Mouse (Mus musculus) adrenal gland, postnatal 36 days (tissue): ENCODE measurements at regions not wholly inside any gene's neighbourhood (a gene's known extent, or its start where the extent isn't known, plus 50 kb on each side); places are given as distances from the start of the nearest gene placed in this dataset.
"Not testable (repeated sequence)": the region's sequence is repeated elsewhere in the genome, so short reads cannot be mapped to it uniquely, and the experiment has no call there.

Experiments used
- DNase-seq, 2 experiments: peaks; one replicate each; pipeline ENCODE4 v3.0.0; 2021; ENCODE audit warnings: mixed read lengths in 1 of 2

DNA sequence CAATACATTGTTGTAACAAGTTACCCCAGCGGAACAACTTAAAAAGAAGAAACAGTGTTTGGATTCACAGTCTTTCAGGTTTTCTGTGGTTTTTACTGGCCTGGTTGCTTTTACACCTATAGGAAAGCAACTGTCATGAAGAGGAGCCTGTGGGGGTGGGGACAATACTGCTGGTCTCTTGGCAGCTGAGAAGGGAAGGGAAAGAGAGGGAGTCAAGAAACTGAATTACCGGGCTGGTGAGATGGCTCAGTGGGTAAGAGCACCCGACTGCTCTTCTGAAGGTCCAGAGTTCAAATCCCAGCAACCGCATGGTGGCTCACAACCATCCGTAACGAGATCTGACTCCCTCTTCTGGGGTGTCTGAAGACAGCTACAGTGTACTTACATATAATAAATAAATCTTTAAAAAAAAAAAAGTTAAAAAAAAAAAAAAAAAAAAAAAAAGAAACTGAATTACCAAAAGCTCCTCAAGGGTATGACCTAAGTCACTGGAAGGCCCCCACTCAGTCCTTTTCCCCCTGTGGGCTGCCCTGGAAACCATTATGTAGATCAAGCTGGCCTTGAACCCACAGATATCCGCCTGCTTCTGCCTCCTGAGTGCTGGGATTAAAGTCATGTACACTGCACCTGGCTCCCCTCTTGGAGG is 114.3 kb upstream of the Nebl start:
- not testable (repeated sequence) for DNase-seq

DNA sequence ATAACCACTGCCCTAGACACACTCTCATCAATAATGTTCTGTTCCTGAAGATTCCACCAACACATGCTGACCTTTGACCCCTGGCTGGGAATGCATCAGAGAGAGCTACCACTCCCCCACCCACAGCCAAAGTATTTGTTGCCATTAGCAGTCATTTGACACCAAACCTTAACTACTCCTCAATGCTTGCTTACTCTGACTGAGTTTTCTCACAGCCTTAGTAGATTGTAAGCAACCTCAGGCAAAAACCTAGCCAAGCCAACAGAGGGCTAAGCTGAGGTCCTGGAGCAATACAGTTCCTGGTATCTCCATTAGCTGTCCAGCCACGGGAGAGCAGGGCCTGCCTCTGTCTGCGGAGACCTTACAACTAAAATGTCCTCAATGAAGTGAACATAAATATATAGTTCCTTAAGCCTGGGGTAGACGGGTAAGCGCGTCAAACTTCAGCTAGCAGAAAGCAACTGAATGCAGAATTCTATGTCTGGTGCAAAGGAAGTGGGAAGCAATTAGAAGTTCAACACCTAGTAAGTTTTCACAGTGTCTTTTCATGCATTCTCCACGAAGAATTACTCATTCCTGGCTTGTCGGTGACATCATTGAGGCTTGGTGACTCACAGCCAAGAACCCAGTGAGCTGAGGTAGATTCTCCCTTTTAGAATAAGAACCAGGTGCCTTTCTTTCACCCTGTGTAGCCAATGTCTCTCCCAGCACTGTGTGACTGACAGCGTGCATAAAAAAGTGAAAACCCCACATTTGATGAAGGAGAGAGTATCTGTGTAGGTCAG is 113.6 kb upstream of the Nebl start:
- DNase-seq: peak; percentile 32 to 34

DNA sequence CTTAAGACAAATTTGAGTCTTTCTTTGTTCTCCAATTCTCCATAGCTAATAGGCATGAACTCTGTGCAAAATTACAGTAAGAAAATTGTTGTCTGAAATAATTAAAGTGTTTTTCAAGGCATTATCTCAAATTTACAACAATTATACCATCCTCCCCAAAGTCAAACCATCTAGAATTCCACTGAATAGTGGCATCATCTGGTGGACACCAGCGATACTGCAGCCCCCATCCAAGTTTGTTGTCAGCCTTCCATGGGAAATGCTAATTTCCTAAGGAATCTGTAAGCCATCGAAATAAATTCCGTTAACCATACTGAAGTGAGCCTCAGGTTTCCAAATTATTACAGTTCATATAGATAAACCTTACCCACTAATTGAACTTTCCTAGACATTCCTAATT is 110.7 kb upstream of the Nebl start:
- DNase-seq: peak; percentile 13 to 16

DNA sequence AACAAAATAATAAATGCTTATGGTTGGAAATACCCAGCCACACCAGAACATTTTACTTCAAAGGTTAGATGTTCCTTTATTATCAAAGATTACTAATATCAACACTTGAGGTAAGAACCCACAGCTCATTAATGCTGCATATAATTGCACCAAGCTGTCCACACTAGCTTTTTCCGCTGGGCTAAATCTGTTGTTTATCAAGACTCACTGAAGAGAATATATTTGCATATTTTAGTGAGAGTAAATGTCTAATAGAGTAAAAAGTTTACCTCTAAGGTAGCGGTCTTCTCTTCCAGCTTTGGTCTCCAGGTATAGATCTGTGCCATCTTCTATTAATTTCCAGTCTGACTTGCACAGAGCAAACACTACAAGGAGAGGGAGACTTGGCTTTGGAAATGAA is 110.3 kb upstream of the Nebl start:
- DNase-seq: no peak

DNA sequence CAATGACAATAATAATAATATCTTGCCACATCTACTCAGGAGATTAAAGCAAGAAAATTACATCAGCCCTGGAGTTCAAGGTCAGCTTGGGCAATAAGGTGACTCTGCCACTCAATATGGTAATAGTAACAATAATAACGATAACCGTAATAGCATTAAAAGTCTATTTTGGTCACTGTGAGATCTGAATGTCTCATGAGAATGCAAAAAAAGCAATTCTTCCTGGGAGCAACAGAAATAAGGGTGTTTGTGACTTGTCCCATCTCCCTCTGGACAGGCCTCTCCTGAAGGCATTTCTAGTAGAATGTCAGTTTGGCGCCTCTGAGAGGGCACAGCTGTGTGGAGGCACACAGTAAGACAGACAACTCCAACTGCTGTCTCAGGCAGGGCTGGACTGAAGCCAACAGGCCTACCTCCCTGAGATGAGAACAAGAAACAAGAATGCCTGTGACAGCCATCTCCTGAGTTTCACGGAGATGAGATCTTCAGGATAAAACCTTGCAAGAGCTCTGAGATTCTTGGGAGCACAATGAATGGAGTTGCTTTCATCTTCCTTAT is 109.8 kb upstream of the Nebl start:
- no peak for DNase-seq

DNA sequence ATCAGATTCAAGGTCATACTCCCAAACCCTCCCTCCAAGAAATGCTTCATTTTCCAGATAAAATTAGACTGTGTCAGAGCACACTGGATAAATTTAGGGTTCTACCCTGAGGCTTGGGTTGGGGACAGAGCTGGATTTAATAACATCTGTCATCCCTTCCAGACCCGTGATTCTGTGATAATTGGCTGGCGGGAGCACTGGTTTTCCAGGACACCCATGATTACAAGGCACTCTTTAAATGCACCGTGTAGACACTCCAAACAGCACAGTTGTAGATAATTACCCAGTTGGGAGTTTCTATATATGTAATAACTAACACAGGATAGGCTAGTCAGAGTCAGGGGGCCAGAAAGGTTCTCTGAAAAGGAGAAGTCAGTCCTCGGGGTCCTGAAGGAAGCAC is 108.4 kb upstream of the Nebl start:
- no peak for DNase-seq

DNA sequence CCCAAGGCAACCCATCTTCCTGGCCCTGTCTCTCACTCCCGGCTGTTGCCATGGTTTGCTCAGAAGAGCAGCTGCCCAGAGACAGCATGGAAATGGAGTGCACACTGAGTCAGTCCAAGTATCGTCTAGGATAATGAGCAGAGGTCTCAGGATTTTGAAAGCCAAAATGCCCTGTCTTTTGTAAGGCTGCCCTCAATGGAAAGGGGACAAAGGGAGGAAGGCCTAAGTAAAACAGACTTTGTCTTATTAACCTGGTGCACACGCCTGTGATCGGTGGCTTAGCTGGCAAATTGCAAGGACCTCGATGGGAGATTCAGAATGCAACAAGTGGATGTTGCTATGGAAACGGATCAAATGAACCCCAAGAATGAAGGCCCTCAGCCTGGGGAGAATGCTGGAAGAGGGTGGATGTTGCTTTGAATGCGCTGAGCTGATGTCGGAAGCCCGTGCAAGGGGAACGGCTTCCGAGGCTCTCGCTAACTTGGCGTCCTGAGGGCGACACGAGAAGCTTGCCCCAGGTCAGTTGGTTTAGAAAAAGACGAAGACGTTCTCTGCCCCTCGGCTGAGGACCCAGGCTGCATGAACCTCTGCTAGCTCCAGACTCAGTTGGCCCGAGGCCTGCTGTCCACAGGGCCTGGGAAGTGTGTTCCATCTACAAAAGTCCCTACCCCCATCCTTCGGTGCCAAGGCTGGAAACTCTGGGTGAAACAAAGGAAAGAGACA is 107.8 kb upstream of the Nebl start:
- no peak for DNase-seq

DNA sequence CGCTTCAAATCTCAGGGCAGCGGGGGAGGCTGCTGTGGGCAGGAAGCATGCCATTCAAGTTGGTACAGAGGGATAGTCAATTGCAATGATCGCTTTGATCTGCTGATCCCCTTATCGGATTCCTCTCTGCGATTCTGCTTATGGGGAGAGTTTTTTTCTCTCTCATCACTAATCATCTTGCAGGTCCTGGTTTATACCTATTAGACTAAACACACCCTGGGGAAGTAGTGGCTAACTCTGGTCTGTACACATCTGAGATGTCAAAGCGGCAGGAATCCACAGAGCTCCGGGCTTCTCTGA is 107.1 kb upstream of the Nebl start:
- no peak for DNase-seq

DNA sequence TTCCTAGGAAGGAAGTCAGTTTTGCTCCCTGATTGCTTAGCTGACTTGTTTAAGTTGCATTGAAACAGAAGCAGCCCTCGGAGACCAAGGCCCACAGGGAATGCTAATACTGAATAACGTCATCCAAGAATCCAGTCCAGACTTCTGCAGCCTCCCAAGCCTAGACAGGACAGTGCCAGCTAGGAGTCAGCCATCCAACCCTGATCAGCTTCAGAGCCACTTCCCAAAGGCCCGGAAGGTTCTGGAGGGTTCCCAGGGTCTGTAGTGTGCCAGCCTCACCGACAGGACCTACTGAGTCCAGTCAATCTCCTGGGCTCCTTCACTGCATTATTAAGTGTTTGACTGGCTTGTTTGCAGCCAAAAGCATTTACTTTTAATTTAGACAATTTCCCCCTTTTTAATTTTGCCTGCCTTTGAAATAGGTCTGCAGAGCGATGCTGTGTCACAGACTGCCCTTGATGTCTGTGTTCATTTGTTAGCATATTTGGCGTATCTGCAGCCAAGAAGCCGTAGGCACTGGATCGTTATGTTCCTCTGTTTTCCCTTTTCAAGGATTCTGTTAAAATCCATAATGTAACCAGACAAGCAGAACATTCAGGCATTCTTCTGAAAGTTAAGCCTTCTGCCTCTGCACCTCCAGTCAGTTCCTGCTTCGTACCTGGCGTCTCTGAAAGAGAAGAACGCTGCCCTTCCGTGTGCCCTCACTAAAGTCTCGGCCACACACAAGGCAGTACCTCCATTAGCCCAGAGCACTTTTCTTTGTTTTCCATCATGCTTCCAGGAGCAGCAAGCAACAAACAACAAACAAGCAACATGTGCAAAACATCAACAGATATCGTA is 106.5 kb upstream of the Nebl start:
- DNase-seq: no peak

DNA sequence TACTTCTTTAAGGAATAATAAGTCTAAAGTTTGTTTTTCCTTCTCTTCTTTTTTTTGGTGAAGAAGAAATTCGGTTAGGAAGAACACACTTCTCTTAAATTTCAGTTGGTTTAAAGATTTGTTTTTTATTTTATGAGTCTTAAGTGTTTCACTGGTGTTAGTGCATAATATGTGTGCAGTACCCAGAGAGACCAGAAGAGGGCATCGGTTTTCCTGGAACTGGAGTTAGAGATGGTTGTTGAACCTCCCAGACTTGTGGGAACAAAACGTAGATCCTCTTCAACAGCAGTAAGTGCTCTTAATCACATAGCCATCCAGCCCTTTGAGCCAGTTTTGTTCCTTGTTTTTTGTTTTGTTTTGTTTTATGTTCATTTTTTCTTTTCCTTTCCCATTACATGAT is 101.5 kb upstream of the Nebl start:
- DNase-seq: no peak

DNA sequence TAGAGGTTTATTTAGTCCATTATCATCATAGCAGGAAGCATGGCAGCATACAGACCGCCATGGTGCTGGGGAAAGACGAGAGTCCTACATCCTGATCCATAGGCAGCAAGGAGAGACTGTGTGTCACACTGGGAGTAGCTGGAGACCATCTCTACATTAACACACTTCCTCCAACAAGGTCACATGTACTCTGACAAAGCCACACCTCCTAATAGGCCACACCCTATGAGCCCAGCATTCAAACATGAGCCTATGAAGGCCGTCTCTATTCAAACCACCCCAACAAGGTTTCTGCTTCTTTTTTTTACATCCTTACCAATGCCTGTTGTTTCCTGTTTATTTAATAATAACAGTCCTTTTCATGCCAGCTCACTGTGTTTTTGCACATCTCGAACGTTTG is 99.0 kb upstream of the Nebl start:
- no peak for DNase-seq

DNA sequence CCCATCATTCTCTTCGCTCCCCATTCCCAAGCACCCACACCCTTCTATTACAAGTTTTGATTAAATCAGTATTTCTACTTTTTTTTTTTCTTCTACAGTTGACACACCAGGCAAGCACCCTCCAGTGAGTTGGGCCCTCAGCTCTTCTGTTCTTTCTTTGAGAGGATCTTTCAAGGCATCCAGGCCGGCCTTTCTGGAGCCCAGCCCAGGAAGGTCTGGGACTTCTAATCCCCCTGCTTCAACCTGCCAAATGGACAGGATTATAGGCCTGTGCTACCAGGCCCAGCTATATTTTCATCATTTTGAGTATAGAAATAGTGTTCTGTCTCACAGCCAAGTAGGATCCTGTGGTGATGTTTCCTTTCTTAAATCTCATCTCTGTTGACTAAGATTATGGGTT is 94.0 kb upstream of the Nebl start:
- no peak for DNase-seq

DNA sequence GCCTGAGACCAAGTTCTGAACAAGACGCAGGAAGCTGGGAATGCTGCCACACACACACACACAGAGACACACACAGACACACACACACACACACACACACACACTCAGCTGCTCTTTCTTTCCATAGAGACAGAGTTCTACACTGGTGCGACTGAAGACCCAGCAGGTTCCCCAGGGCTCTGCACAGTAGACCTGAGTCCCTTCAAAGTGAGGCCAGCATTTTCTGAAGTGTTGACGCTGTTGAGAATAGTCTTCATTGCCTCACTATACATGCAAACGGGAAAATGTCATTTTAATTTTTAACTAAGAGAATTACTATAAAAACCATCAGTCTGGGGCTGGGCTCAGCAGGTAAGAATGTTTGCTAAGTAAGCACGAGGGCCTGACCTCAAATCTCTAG is 92.9 kb upstream of the Nebl start:
- no peak for DNase-seq

DNA sequence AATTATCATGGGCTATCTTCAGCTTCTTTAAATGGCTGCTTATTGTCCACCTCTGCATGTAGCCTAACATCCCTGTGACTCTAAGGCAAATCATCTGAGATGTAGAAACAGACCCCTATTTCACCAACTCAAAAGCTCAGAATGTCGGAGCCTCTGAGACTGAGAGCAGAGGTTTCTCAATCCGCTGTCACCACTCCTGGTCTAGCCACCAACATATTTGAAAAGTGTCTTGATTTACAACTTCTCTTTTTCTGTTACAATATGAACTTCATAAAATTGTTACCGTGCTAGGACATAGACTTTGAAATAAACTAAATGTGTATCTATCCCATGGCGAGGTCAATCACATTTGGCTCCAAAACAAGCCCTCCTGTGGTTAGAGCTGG is 91.3 kb upstream of the Nebl start:
- DNase-seq: no peak

DNA sequence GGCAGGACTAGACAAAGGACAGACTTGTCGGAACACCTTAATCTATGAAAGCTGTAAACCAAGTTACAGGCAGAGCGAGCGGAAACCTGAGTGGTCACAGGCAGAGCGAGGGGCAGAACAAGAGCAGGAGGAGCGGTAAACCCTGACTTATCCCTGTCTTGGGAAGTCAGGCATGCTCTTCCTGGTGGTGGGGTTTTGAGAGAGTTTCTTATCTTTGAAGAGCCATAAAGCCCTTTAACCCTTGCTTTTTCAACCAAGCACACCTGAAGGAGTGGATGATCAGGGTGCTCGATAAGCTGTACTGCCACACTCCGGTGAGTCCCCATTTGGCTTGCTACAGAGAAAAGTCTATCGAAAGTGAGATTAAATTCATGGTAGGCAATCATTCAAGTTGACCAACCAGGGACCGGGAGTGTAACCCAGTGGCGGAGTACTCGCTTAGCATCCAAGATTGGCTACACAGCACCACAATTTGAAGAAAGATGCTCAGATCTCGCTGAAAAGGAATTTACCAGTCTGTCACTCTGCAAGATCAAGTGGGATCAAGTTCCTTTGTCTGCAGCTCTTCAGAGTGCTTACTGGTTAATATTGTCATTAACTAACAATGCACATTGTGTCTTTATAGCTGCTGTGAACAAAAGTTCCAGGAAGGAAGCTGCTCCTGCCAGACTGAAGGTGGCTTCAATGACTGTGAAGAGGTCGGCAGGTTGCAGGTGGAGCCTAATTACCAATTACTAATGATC is 90.8 kb upstream of the Nebl start:
- no peak for DNase-seq

DNA sequence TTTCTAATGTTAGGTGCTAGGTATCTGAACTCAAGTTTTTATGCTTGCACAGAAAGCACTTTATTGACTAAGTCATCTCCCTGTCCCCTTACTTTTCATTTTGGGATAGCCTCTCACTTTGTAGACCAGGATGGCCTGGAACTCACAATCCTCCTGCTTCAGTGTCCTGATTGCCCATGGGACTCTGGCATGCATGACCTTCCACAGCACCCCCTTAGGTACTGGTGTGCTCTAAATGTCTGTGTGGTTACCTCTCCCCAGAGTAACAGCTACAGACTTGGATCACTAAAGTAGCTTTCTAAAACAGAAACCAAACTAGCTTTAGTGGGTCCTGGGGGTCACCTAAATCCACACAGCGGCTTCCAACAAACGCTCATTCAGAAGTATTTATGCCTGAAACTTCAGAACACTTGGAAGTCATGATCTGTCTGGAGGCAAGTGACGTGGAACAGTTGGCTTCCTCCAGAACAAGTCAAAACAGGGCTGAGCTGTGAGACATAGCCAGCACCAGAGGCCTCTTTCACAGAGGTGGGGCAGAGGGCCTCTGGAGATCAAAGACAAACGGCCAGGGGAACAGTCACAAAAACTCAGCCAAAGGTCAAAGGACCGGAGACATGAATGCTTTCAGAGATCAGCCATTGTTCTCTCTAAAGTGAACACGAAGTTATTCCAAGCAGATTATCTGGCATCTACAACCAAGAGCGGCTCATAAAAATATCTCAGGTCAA is 80.8 kb upstream of the Nebl start:
- DNase-seq: no peak
